In genomic region chr6:77599244-77599643, GRCm38 (mm10) we compare ENCODE assay signal across 11 mouse cellular contexts.
DNase-seq lines count a peak whose midpoint lies in the region; ATAC-seq and TF ChIP-seq lines count a peak whose summit lies in the region.
"Had no signal": no experiment of that assay in that cellular context is flagged by ENCODE, and none has a peak within 500 bp of the region (broad histone marks: within the 10 kb centered on the region; RNA-seq: fewer than 3 reads in every experiment).

No protein-coding gene starts in this region.

- TF ChIP-seq EP300 in stomach, postnatal 0 days (optimal IDR thresholded peaks at IDR 0.05), result no peak

- 78% methylated on average over 2 of the region's 2 CpGs for whole genome bisulfite sequencing in hindbrain, postnatal 0 days
- 76% methylated on average over 2 of the region's 2 CpGs for WGBS in hindbrain, embryonic 10.5 days
- WGBS in midbrain, embryonic 13.5 days, result 66% methylated on average over 2 of the region's 2 CpGs
- 63% methylated on average over 2 of the region's 2 CpGs for WGBS in midbrain, embryonic 10.5 days
- WGBS in stomach, postnatal 0 days, result 42% methylated on average over 2 of the region's 2 CpGs

- ATAC-seq in hindbrain, postnatal 0 days, result no peak
- 0 out of 2 replicates have a peak, but pooled peaks have one; percentile 45 for ATAC-seq in midbrain, embryonic 13.5 days
- ATAC-seq in stomach, postnatal 0 days (ENCODE audit: low FRiP score, low TSS enrichment), result no peak

- no peaks in the 10 kb centered on the region for H3K27me3 ChIP-seq in hindbrain, postnatal 0 days (ENCODE audit: insufficient read depth, low read length)
- H3K27me3 ChIP-seq in hindbrain, embryonic 10.5 days (ENCODE audit: insufficient read depth, poor library complexity, severe bottlenecking), result no peaks in the 10 kb centered on the region
- no peaks in the 10 kb centered on the region for H3K27me3 ChIP-seq in midbrain, embryonic 13.5 days
- no peaks in the 10 kb centered on the region for H3K27me3 ChIP-seq in midbrain, embryonic 10.5 days (ENCODE audit: low read depth, poor library complexity, severe bottlenecking)
- no peaks in the 10 kb centered on the region for H3K27me3 ChIP-seq in stomach, postnatal 0 days (ENCODE audit: control insufficient read depth, insufficient read depth, low read length)
- H3K27me3 ChIP-seq: liver, embryonic 13.5 days had no signal

- H3K9ac ChIP-seq in hindbrain, postnatal 0 days (replicated peaks; ENCODE audit: low read length), result no peak overlapping the region
- H3K9ac ChIP-seq in midbrain, embryonic 13.5 days (replicated peaks), result no peak overlapping the region
- H3K9ac ChIP-seq in stomach, postnatal 0 days (ENCODE audit: low read length), result no peak overlapping the region
- H3K9ac ChIP-seq: liver, embryonic 13.5 days had no signal

- H3K4me3 ChIP-seq in hindbrain, postnatal 0 days (ENCODE audit: low read length), result no peak overlapping the region
- H3K4me3 ChIP-seq in hindbrain, embryonic 10.5 days, result no peak overlapping the region
- H3K4me3 ChIP-seq in midbrain, embryonic 13.5 days (replicated peaks), result no peak overlapping the region
- H3K4me3 ChIP-seq in midbrain, embryonic 10.5 days, result no peak overlapping the region
- no peak overlapping the region for H3K4me3 ChIP-seq in stomach, postnatal 0 days (ENCODE audit: low read depth, low read length)
- H3K4me3 ChIP-seq: liver, embryonic 13.5 days had no signal

- peak; percentile 53 for TF ChIP-seq CTCF in hindbrain, postnatal 0 days (IDR thresholded peaks at IDR 0.05; ENCODE audit: low read depth)
- peak; percentile 61 for TF ChIP-seq CTCF in stomach, postnatal 0 days (IDR thresholded peaks at IDR 0.05; ENCODE audit: low read depth)

- DNase-seq in embryo, embryonic 10.5 days (ENCODE audit: low spot score), result peak; percentile 41
- DNase-seq in embryo, embryonic 10 days (ENCODE audit: low spot score), result no peak
- peak; percentile 36 for DNase-seq in hindbrain, postnatal 0 days (ENCODE audit: low spot score)
- DNase-seq in hindbrain, embryonic 10.5 days (ENCODE audit: low spot score), result no peak
- no peak for DNase-seq in midbrain, embryonic 10.5 days (ENCODE audit: low spot score)
- no peak for DNase-seq in stomach, postnatal 0 days (ENCODE audit: low spot score)
- no peak for DNase-seq in cerebellum, postnatal 25 days
- DNase-seq: heart, adult 18-20 months; liver, embryonic 13.5 days had no signal

- no peak overlapping the region for H3K27ac ChIP-seq in hindbrain, postnatal 0 days
- no peak overlapping the region for H3K27ac ChIP-seq in hindbrain, embryonic 10.5 days
- H3K27ac ChIP-seq in midbrain, embryonic 13.5 days, result no peak overlapping the region
- H3K27ac ChIP-seq in midbrain, embryonic 10.5 days (replicated peaks), result no peak overlapping the region
- no peak overlapping the region for H3K27ac ChIP-seq in stomach, postnatal 0 days (replicated peaks)
- H3K27ac ChIP-seq: liver, embryonic 13.5 days had no signal

- H3K9me3 ChIP-seq in hindbrain, postnatal 0 days (ENCODE audit: low read length), result no peaks in the 10 kb centered on the region
- no peaks in the 10 kb centered on the region for H3K9me3 ChIP-seq in hindbrain, embryonic 10.5 days
- H3K9me3 ChIP-seq in midbrain, embryonic 13.5 days, result no peaks in the 10 kb centered on the region
- H3K9me3 ChIP-seq in midbrain, embryonic 10.5 days (replicated peaks), result no peaks in the 10 kb centered on the region
- no peaks in the 10 kb centered on the region for H3K9me3 ChIP-seq in stomach, postnatal 0 days (ENCODE audit: control insufficient read depth, low read length)
- H3K9me3 ChIP-seq: liver, embryonic 13.5 days had no signal

- H3K4me1 ChIP-seq in hindbrain, postnatal 0 days (ENCODE audit: insufficient read depth, low read length), result no peaks in the 10 kb centered on the region
- no peaks in the 10 kb centered on the region for H3K4me1 ChIP-seq in hindbrain, embryonic 10.5 days (replicated peaks)
- no peaks in the 10 kb centered on the region for H3K4me1 ChIP-seq in midbrain, embryonic 13.5 days (replicated peaks)
- H3K4me1 ChIP-seq in midbrain, embryonic 10.5 days, result no peaks in the 10 kb centered on the region
- no peaks in the 10 kb centered on the region for H3K4me1 ChIP-seq in stomach, postnatal 0 days (replicated peaks; ENCODE audit: control insufficient read depth, insufficient read depth)
- H3K4me1 ChIP-seq: liver, embryonic 13.5 days had no signal

- H3K4me2 ChIP-seq in hindbrain, postnatal 0 days (ENCODE audit: low read depth, low read length), result no peak overlapping the region
- H3K4me2 ChIP-seq in midbrain, embryonic 13.5 days (replicated peaks), result no peak overlapping the region
- no peak overlapping the region for H3K4me2 ChIP-seq in stomach, postnatal 0 days (replicated peaks; ENCODE audit: low read depth)
- H3K4me2 ChIP-seq: liver, embryonic 13.5 days had no signal

- H3K36me3 ChIP-seq in hindbrain, postnatal 0 days (ENCODE audit: insufficient read depth, low read length), result no peaks in the 10 kb centered on the region
- H3K36me3 ChIP-seq in hindbrain, embryonic 10.5 days, result no peaks in the 10 kb centered on the region
- H3K36me3 ChIP-seq in midbrain, embryonic 13.5 days, result no peaks in the 10 kb centered on the region
- H3K36me3 ChIP-seq in midbrain, embryonic 10.5 days, result no peaks in the 10 kb centered on the region
- H3K36me3 ChIP-seq in stomach, postnatal 0 days (ENCODE audit: control insufficient read depth, insufficient read depth, low read length), result no peaks in the 10 kb centered on the region
- H3K36me3 ChIP-seq: G1E; liver, embryonic 13.5 days had no signal

Comparison
In these comparisons a context has a peak if more than half of its experiments do, and no peak if none do; other contexts are left out.
1. DNase-seq: peak in embryo, embryonic 10.5 days (single experiment) and hindbrain, postnatal 0 days (single experiment); none in embryo, embryonic 10 days (single experiment), hindbrain, embryonic 10.5 days (single experiment), midbrain, embryonic 10.5 days (single experiment), stomach, postnatal 0 days (single experiment) and cerebellum, postnatal 25 days (0 of 2).